Mouse (Mus musculus): ENCODE results near the gene Etnppl. TPM values are rescaled to one million over a fixed set of nuclear protein-coding genes. Genes with fewer than 3 reads are reported as not detected.

Etnppl gene
- polyA plus RNA-seq (2017; shearing (Covaris generic)) = not detected

GRCm38 (mm10) chr3:130617439-130617898, at the start of gene Etnppl:
Gene Etnppl, plus strand, starts transcription at chr3:130617448.

Other genes with a start within 250 kb of the Etnppl start
- 235 TPM for gene Ostc, start 92.0 kb downstream of the Etnppl start, polyA plus RNA-seq (2017; shearing (Covaris generic))
- 1,029 TPM for gene Rpl34, start 113.0 kb downstream of the Etnppl start, polyA plus RNA-seq (2017; shearing (Covaris generic))